Mouse (Mus musculus): ENCODE data around the gene Poll. TPM values are rescaled to one million over a fixed set of nuclear protein-coding genes. Genes with fewer than 3 reads are reported as not detected.

The Poll gene
- total and polyA plus RNA-seq, 3 experiments, result 16.5 to 24.6 (median 18.9) TPM

GRCm38 (mm10) chr19:45592916-45593315 lies 32.6 kb upstream of the Poll start:
- dilution Hi-C loops (cut with MboI; ENCODE audit: extremely low pct_ligation_motif_present, extremely low pct_unique_long_range_greater_than_20kb, low sequenced_read_pairs), result no loop called here
- Histone ChIP-seq H3K36me3 (replicated peaks in 1 of 2; ENCODE audit: control insufficient read depth in 1 of 2, insufficient read depth in 1 of 2, low read length in 1 of 2) (peaks cover 0 to 7% of the 10 kb centered on the region in 2 experiments), H3K79me2 (replicated peaks; ENCODE audit: control insufficient read depth, extremely low read depth, insufficient read depth, poor library complexity, severe bottlenecking) (no peaks in the 10 kb centered on the region), H3K4me3 (replicated peaks in 1 of 3; ENCODE audit: low read depth in 2 of 3, low read length in 2 of 3, poor library complexity in 1 of 3) (no peak overlapping the region), H3K27ac (ENCODE audit: insufficient read depth, low read depth) (no peak overlapping the region), H3K27me3 (replicated peaks) (no peaks in the 10 kb centered on the region), H3K4me2 (ENCODE audit: insufficient read depth, low read depth, poor library complexity, severe bottlenecking) (no peak overlapping the region), H3K9ac (ENCODE audit: insufficient read depth, low read depth) (no peak overlapping the region), H3K9me3 (replicated peaks; ENCODE audit: low read length) (no peaks in the 10 kb centered on the region), H3K4me1 (ENCODE audit: control insufficient read depth in 1 of 2, insufficient read depth in 2 of 2) (peaks cover 0 to 8% of the 10 kb centered on the region in 2 experiments; a peak in 2 of 4 replicates)
- DNase-seq (ENCODE audit: extremely low read depth), result no peak
- in situ Hi-C loops (cut with MboI; ENCODE audit: low pct_ligation_motif_present, low pct_unique_long_range_greater_than_20kb, low sequenced_read_pairs), result no loop called here
- no peak for TF ChIP-seq TBP (conservative IDR thresholded peaks at IDR 0.05; ENCODE audit: low read depth, low read length)
- no peak for TF ChIP-seq MAZ (IDR thresholded peaks at IDR 0.05; ENCODE audit: low read depth, low read length)
- no peak for TF ChIP-seq SIN3A (IDR thresholded peaks at IDR 0.05; ENCODE audit: low read length)
- no peak for TF ChIP-seq E2F4 (IDR thresholded peaks at IDR 0.05; ENCODE audit: insufficient replicate concordance, low read depth, low read length)
- no peak for TF ChIP-seq USF2 (conservative IDR thresholded peaks at IDR 0.05; ENCODE audit: low read depth, low read length)
- TF ChIP-seq ZC3H11A (IDR thresholded peaks at IDR 0.05; ENCODE audit: low read depth, low read length), result no peak
- TF ChIP-seq USF1 (IDR thresholded peaks at IDR 0.05; ENCODE audit: low read depth, low read length), result no peak
- TF ChIP-seq NRF1 (IDR thresholded peaks at IDR 0.05; ENCODE audit: low read depth, low read length), result no peak
- no peak for TF ChIP-seq CHD2 (IDR thresholded peaks at IDR 0.05; ENCODE audit: low read length)
- TF ChIP-seq MAX (IDR thresholded peaks at IDR 0.05; ENCODE audit: low read length), result no peak
- no peak for TF ChIP-seq CTCF (conservative IDR thresholded peaks at IDR 0.05 in 1 of 2, IDR thresholded peaks at IDR 0.05 in 1 of 2; ENCODE audit: low read depth in 2 of 2, low read length in 2 of 2)
- no peak for TF ChIP-seq ZMIZ1 (IDR thresholded peaks at IDR 0.05; ENCODE audit: low read depth, low read length)
- no peak for TF ChIP-seq BHLHE40 (IDR thresholded peaks at IDR 0.05; ENCODE audit: low read depth, low read length)
- no peak for TF ChIP-seq HCFC1 (IDR thresholded peaks at IDR 0.05; ENCODE audit: low read depth, low read length)

GRCm38 (mm10) chr19:45591704-45592103 lies 31.4 kb upstream of the Poll start:
- H3K4me1 ChIP-seq (ENCODE audit: control insufficient read depth in 1 of 2, insufficient read depth in 2 of 2), result peaks cover 0 to 11% of the 10 kb centered on the region in 2 experiments; a peak in 3 of 4 replicates
- H3K9me3 ChIP-seq (replicated peaks; ENCODE audit: low read length), result no peaks in the 10 kb centered on the region
- in situ Hi-C loops (cut with MboI; ENCODE audit: low pct_ligation_motif_present, low pct_unique_long_range_greater_than_20kb, low sequenced_read_pairs), result no loop called here
- no peak overlapping the region for H3K4me3 ChIP-seq (replicated peaks in 1 of 3; ENCODE audit: low read depth in 2 of 3, low read length in 2 of 3, poor library complexity in 1 of 3)
- H3K9ac ChIP-seq (ENCODE audit: insufficient read depth, low read depth), result no peak overlapping the region
- H3K36me3 ChIP-seq (replicated peaks in 1 of 2; ENCODE audit: control insufficient read depth in 1 of 2, insufficient read depth in 1 of 2, low read length in 1 of 2), result peaks cover 0 to 15% of the 10 kb centered on the region in 2 experiments
- no peaks in the 10 kb centered on the region for H3K79me2 ChIP-seq (replicated peaks; ENCODE audit: control insufficient read depth, extremely low read depth, insufficient read depth, poor library complexity, severe bottlenecking)
- H3K4me2 ChIP-seq (ENCODE audit: insufficient read depth, low read depth, poor library complexity, severe bottlenecking), result no peak overlapping the region
- no peak overlapping the region for H3K27ac ChIP-seq (ENCODE audit: insufficient read depth, low read depth)
- no peak for DNase-seq (ENCODE audit: extremely low read depth)
- no peak for TF ChIP-seq ZMIZ1 (IDR thresholded peaks at IDR 0.05; ENCODE audit: low read depth, low read length)
- no peak for TF ChIP-seq BHLHE40 (IDR thresholded peaks at IDR 0.05; ENCODE audit: low read depth, low read length)
- TF ChIP-seq KAT2A (IDR thresholded peaks at IDR 0.05; ENCODE audit: insufficient replicate concordance, low read length), result no peak
- TF ChIP-seq CHD1 (IDR thresholded peaks at IDR 0.05; ENCODE audit: low read depth, low read length), result no peak
- no peak for TF ChIP-seq ETS1 (conservative IDR thresholded peaks at IDR 0.05; ENCODE audit: low read depth, low read length)
- no peak for TF ChIP-seq RAD21 (IDR thresholded peaks at IDR 0.05; ENCODE audit: low read depth, low read length)
- TF ChIP-seq SIN3A (IDR thresholded peaks at IDR 0.05; ENCODE audit: low read length), result no peak
- TF ChIP-seq MAFK (IDR thresholded peaks at IDR 0.05; ENCODE audit: insufficient replicate concordance, low read length), result no peak
- TF ChIP-seq CTCF (conservative IDR thresholded peaks at IDR 0.05 in 1 of 2, IDR thresholded peaks at IDR 0.05 in 1 of 2; ENCODE audit: low read depth in 2 of 2, low read length in 2 of 2), result no peak
- no peak for TF ChIP-seq TBP (conservative IDR thresholded peaks at IDR 0.05; ENCODE audit: low read depth, low read length)
- no peak for TF ChIP-seq NELFE (IDR thresholded peaks at IDR 0.05; ENCODE audit: low read depth, low read length)
- TF ChIP-seq JUN (IDR thresholded peaks at IDR 0.05; ENCODE audit: insufficient read depth, low read depth, low read length), result no peak
- TF ChIP-seq ZNF384 (IDR thresholded peaks at IDR 0.05; ENCODE audit: low read depth, low read length), result no peak
- no peak for TF ChIP-seq RCOR1 (conservative IDR thresholded peaks at IDR 0.05; ENCODE audit: low read depth, low read length)
- TF ChIP-seq HCFC1 (IDR thresholded peaks at IDR 0.05; ENCODE audit: low read depth, low read length), result no peak
- no peak for TF ChIP-seq MEF2A (IDR thresholded peaks at IDR 0.05; ENCODE audit: borderline replicate concordance, low read depth, low read length)
- no peaks in the 10 kb centered on the region for H3K27me3 ChIP-seq (replicated peaks)
- dilution Hi-C loops (cut with MboI; ENCODE audit: extremely low pct_ligation_motif_present, extremely low pct_unique_long_range_greater_than_20kb, low sequenced_read_pairs), result no loop called here
